Comparison of ENCODE assay signal across 21 mouse cellular contexts in genomic region chr3:21910080-21910479, GRCm38 (mm10).
DNase-seq lines count a peak whose midpoint lies in the region; ATAC-seq and TF ChIP-seq lines count a peak whose summit lies in the region.
"Had no signal": no experiment of that assay in that cellular context is flagged by ENCODE, and none has a peak within 500 bp of the region (broad histone marks: within the 10 kb centered on the region; RNA-seq: fewer than 3 reads in every experiment).

No protein-coding gene starts in this region.

- H3K27me3 ChIP-seq in kidney, embryonic 14.5 days (ENCODE audit: control insufficient read depth, insufficient read depth, low read length) = no peaks in the 10 kb centered on the region
- no peaks in the 10 kb centered on the region for H3K27me3 ChIP-seq in kidney, embryonic 15.5 days
- H3K27me3 ChIP-seq in kidney, embryonic 16.5 days (ENCODE audit: insufficient read depth, low read length) = no peaks in the 10 kb centered on the region
- no peaks in the 10 kb centered on the region for H3K27me3 ChIP-seq in kidney, postnatal 0 days (ENCODE audit: insufficient read depth, low read length)
- H3K27me3 ChIP-seq in kidney, adult 2 months (replicated peaks; ENCODE audit: control insufficient read depth, insufficient read depth, low read length) = no peaks in the 10 kb centered on the region
- H3K27me3 ChIP-seq: CH12.LX, Patski had no signal

- no peak for TF ChIP-seq CTCF in kidney, postnatal 0 days (IDR thresholded peaks at IDR 0.05; ENCODE audit: low read depth)
- TF ChIP-seq CTCF in kidney, adult 2 months (conservative IDR thresholded peaks at IDR 0.05; ENCODE audit: insufficient read depth, insufficient read length, low read depth, low read length) = no peak

- no peak for TF ChIP-seq POLR2A in kidney, adult 2 months (IDR thresholded peaks at IDR 0.05; ENCODE audit: low read depth, low read length)

- no peak overlapping the region for H3K9ac ChIP-seq in kidney, embryonic 14.5 days (ENCODE audit: low read depth, low read length)
- H3K9ac ChIP-seq in kidney, embryonic 15.5 days = no peak overlapping the region
- no peak overlapping the region for H3K9ac ChIP-seq in kidney, embryonic 16.5 days (replicated peaks; ENCODE audit: low read length)
- no peak overlapping the region for H3K9ac ChIP-seq in kidney, postnatal 0 days (ENCODE audit: low read depth, low read length)

- H3K27ac ChIP-seq in kidney, embryonic 14.5 days (ENCODE audit: low read depth, low read length) = no peak overlapping the region
- no peak overlapping the region; the same call in 1 of the 2 replicates for H3K27ac ChIP-seq in kidney, embryonic 15.5 days
- H3K27ac ChIP-seq in kidney, embryonic 16.5 days (ENCODE audit: low read length) = no peak overlapping the region; the same call in 1 of the 2 replicates
- H3K27ac ChIP-seq in kidney, postnatal 0 days = no peak overlapping the region
- no peak overlapping the region for H3K27ac ChIP-seq in kidney, adult 2 months (ENCODE audit: insufficient read depth, low read depth, low read length)

- DNase-seq in kidney, adult 8-10 months = no peak
- DNase-seq in kidney, adult 9 months = no peak
- DNase-seq in kidney, postnatal 10 days = no peak
- DNase-seq in kidney, postnatal 0 days (ENCODE audit: low spot score) = peak; percentile 75
- DNase-seq in kidney, adult 2 months = no peak
- DNase-seq: adrenal gland, adult 2 months; adrenal gland, adult 8-10 months; adrenal gland, postnatal 10 days; adrenal gland, postnatal 14 days; adrenal gland, postnatal 25 days; adrenal gland, postnatal 36 days; B cell, adult 2 months; cerebellum, adult 11 months; cerebellum, adult 11-12 months had no signal

- WGBS in kidney, embryonic 14.5 days = 26% methylated on average over 1 of the region's 1 CpGs
- 33% methylated on average over 1 of the region's 1 CpGs for WGBS in kidney, embryonic 15.5 days
- 37% methylated on average over 1 of the region's 1 CpGs for WGBS in kidney, embryonic 16.5 days
- 36% methylated on average over 1 of the region's 1 CpGs for WGBS in kidney, postnatal 0 days
- WGBS in kidney, adult 2 months = 79% methylated on average over 1 of the region's 1 CpGs

- H3K36me3 ChIP-seq in kidney, embryonic 14.5 days (ENCODE audit: control insufficient read depth, insufficient read depth, low read length) = no peaks in the 10 kb centered on the region
- no peaks in the 10 kb centered on the region for H3K36me3 ChIP-seq in kidney, embryonic 15.5 days
- H3K36me3 ChIP-seq in kidney, embryonic 16.5 days (ENCODE audit: insufficient read depth, low read length) = no peaks in the 10 kb centered on the region
- no peaks in the 10 kb centered on the region for H3K36me3 ChIP-seq in kidney, postnatal 0 days (ENCODE audit: insufficient read depth, low read length)
- H3K36me3 ChIP-seq in kidney, adult 2 months (ENCODE audit: control insufficient read depth, insufficient read depth, low read length) = no peaks in the 10 kb centered on the region
- H3K36me3 ChIP-seq: G1E had no signal

- H3K4me1 ChIP-seq in kidney, embryonic 14.5 days (ENCODE audit: control insufficient read depth, insufficient read depth, low read length) = no peaks in the 10 kb centered on the region
- no peaks in the 10 kb centered on the region for H3K4me1 ChIP-seq in kidney, embryonic 15.5 days
- H3K4me1 ChIP-seq in kidney, embryonic 16.5 days (ENCODE audit: insufficient read depth, low read length) = no peaks in the 10 kb centered on the region
- H3K4me1 ChIP-seq in kidney, postnatal 0 days (replicated peaks; ENCODE audit: insufficient read depth, low read length) = no peaks in the 10 kb centered on the region
- no peaks in the 10 kb centered on the region for H3K4me1 ChIP-seq in kidney, adult 2 months (ENCODE audit: control insufficient read depth, insufficient read depth, low read length)

- no peaks in the 10 kb centered on the region for H3K9me3 ChIP-seq in kidney, embryonic 14.5 days (ENCODE audit: control insufficient read depth, low read length)
- H3K9me3 ChIP-seq in kidney, embryonic 15.5 days (replicated peaks) = no peaks in the 10 kb centered on the region
- H3K9me3 ChIP-seq in kidney, embryonic 16.5 days (ENCODE audit: low read length) = no peaks in the 10 kb centered on the region
- H3K9me3 ChIP-seq in kidney, postnatal 0 days (replicated peaks; ENCODE audit: low read length) = no peaks in the 10 kb centered on the region
- H3K9me3 ChIP-seq: G1E had no signal

- H3K4me3 ChIP-seq in kidney, embryonic 14.5 days (ENCODE audit: low read length) = no peak overlapping the region
- no peak overlapping the region for H3K4me3 ChIP-seq in kidney, embryonic 15.5 days (replicated peaks)
- H3K4me3 ChIP-seq in kidney, embryonic 16.5 days (ENCODE audit: low read length) = no peak overlapping the region
- no peak overlapping the region for H3K4me3 ChIP-seq in kidney, postnatal 0 days (replicated peaks; ENCODE audit: low read depth, low read length)
- no peak overlapping the region for H3K4me3 ChIP-seq in kidney, adult 2 months (ENCODE audit: insufficient read depth, low read depth, low read length)

- H3K4me2 ChIP-seq in kidney, embryonic 14.5 days (replicated peaks; ENCODE audit: low read depth, low read length) = no peak overlapping the region
- no peak overlapping the region for H3K4me2 ChIP-seq in kidney, embryonic 15.5 days
- no peak overlapping the region for H3K4me2 ChIP-seq in kidney, embryonic 16.5 days (replicated peaks; ENCODE audit: low read depth, low read length)
- H3K4me2 ChIP-seq in kidney, postnatal 0 days (ENCODE audit: low read length) = no peak overlapping the region

- ATAC-seq in kidney, embryonic 14.5 days (ENCODE audit: low FRiP score, low TSS enrichment) = peak; percentile 95
- peak; percentile 94 for ATAC-seq in kidney, embryonic 15.5 days (replicated peaks; ENCODE audit: low FRiP score)
- peak; percentile 90 for ATAC-seq in kidney, embryonic 16.5 days (ENCODE audit: low FRiP score, low TSS enrichment)
- ATAC-seq in kidney, postnatal 0 days (replicated peaks; ENCODE audit: low FRiP score, low read depth) = peak; percentile 43; the same call in 1 of the 2 replicates
- ATAC-seq: activated CD4-positive, CD25-positive, alpha-beta regulatory T cell, adult 4 months; Patski had no signal

Comparison
In these comparisons a context has a peak if more than half of its experiments do, and no peak if none do; other contexts are left out.
1. ATAC-seq: peak in every context shown above with its lines; median percentile 95 in kidney, embryonic 14.5 days; 94 in kidney, embryonic 15.5 days; 90 in kidney, embryonic 16.5 days; 43 in kidney, postnatal 0 days.